In genomic region chr17:47332001-47332611, GRCm38 (mm10) we compare ENCODE assay signal across 9 mouse cellular contexts. TPM values are rescaled to one million over a fixed set of nuclear protein-coding genes. Genes with fewer than 3 reads are reported as not detected.
A peak's percentile ranks its signal among the peaks of the same experiment; 100 is the strongest.
DNase-seq lines count a peak whose midpoint lies in the region; ATAC-seq lines count a peak whose summit lies in the region.
"Had no signal": no experiment of that assay in that cellular context is flagged by ENCODE, and none has a peak within 500 bp of the region (broad histone marks: within the 10 kb centered on the region; RNA-seq: fewer than 3 reads in every experiment).

No protein-coding gene starts in this region.

- WGBS in limb, embryonic 13.5 days = 78% methylated on average over 12 of the region's 12 CpGs
- WGBS in midbrain, embryonic 16.5 days = 82% methylated on average over 12 of the region's 12 CpGs

- H3K27me3 ChIP-seq in limb, embryonic 13.5 days = no peaks in the 10 kb centered on the region
- no peaks in the 10 kb centered on the region for H3K27me3 ChIP-seq in midbrain, embryonic 16.5 days (ENCODE audit: control insufficient read depth, insufficient read depth, low read depth, low read length)
- H3K27me3 ChIP-seq: embryonic facial prominence, embryonic 15.5 days had no signal

- no peak overlapping the region for H3K9ac ChIP-seq in limb, embryonic 13.5 days
- H3K9ac ChIP-seq in midbrain, embryonic 16.5 days (ENCODE audit: low read depth, low read length) = no peak overlapping the region
- H3K9ac ChIP-seq: embryonic facial prominence, embryonic 15.5 days had no signal

- no peak overlapping the region for H3K4me2 ChIP-seq in limb, embryonic 13.5 days (replicated peaks)
- no peak overlapping the region for H3K4me2 ChIP-seq in midbrain, embryonic 16.5 days (ENCODE audit: low read length)
- H3K4me2 ChIP-seq: embryonic facial prominence, embryonic 15.5 days had no signal

- no peaks in the 10 kb centered on the region for H3K4me1 ChIP-seq in limb, embryonic 13.5 days
- H3K4me1 ChIP-seq in midbrain, embryonic 16.5 days (ENCODE audit: control insufficient read depth, insufficient read depth, low read length) = no peaks in the 10 kb centered on the region

- peaks cover 84% of the 10 kb centered on the region for H3K36me3 ChIP-seq in limb, embryonic 13.5 days
- peaks cover 11% of the 10 kb centered on the region for H3K36me3 ChIP-seq in midbrain, embryonic 16.5 days (ENCODE audit: control insufficient read depth, insufficient read depth, low read length)

- ATAC-seq in erythroid progenitor cell, adult 5-6 weeks (replicated peaks; ENCODE audit: low FRiP score, poor library complexity, severe bottlenecking) = peak; percentile 82
- peak; percentile 30 to 60; a peak in 3 of 4 replicates for ATAC-seq in hematopoietic stem cell, adult 5-6 weeks (replicated peaks in 1 of 2; ENCODE audit: insufficient read depth in 1 of 2, low FRiP score in 2 of 2, low TSS enrichment in 1 of 2, low read depth in 1 of 2, poor library complexity in 2 of 2, severe bottlenecking in 2 of 2)
- ATAC-seq in limb, embryonic 13.5 days (ENCODE audit: low FRiP score, low read depth) = 0 out of 2 replicates have a peak, but pooled peaks have one; percentile 48
- peak; percentile 70 for ATAC-seq in midbrain, embryonic 16.5 days

- no peaks in the 10 kb centered on the region for H3K9me3 ChIP-seq in limb, embryonic 13.5 days
- no peaks in the 10 kb centered on the region for H3K9me3 ChIP-seq in midbrain, embryonic 16.5 days (replicated peaks; ENCODE audit: control insufficient read depth, low read length, poor library complexity, severe bottlenecking)
- H3K9me3 ChIP-seq: embryonic facial prominence, embryonic 15.5 days had no signal

- H3K4me3 ChIP-seq in limb, embryonic 13.5 days = no peak overlapping the region
- no peak overlapping the region for H3K4me3 ChIP-seq in midbrain, embryonic 16.5 days (ENCODE audit: low read depth, low read length)
- H3K4me3 ChIP-seq: embryonic facial prominence, embryonic 15.5 days had no signal

- DNase-seq in cerebellum, postnatal 10 days = peak; percentile 64 to 70
- DNase-seq in cerebellum, adult 9-11 months = no peak
- peak; percentile 55 for DNase-seq in 3T3-L1 (ENCODE audit: low read depth, low spot score)
- DNase-seq in embryo, embryonic 10.5 days (ENCODE audit: low spot score) = no peak

- no peak overlapping the region for H3K27ac ChIP-seq in limb, embryonic 13.5 days
- H3K27ac ChIP-seq in midbrain, embryonic 16.5 days (ENCODE audit: low read length) = no peak overlapping the region
- H3K27ac ChIP-seq: embryonic facial prominence, embryonic 15.5 days had no signal

RNA-seq across cellular contexts. Expression of gene Mrps10, which starts 36.6 kb away (rescaled TPM):
- 7.6 and 8.4 TPM in 2 replicates for total RNA-seq in erythroid progenitor cell, adult 5-6 weeks (2015; ENCODE audit: low replicate concordance)
- 0.23 and 10.7 TPM in 2 replicates for total RNA-seq in erythroid progenitor cell, adult 5-6 weeks (2017; ENCODE audit: low replicate concordance)
- 46.3 and 61.6 TPM in 2 replicates for total RNA-seq in hematopoietic stem cell, adult 5-6 weeks (2017)
- polyA plus RNA-seq in limb, embryonic 13.5 days (2015; fragmentation: Nextera tagmentation; extraction: Ambion mirVana) = 74.1 and 75.8 TPM in 2 replicates
- polyA plus RNA-seq in midbrain, embryonic 16.5 days (2015; fragmentation: Nextera tagmentation; extraction: Ambion mirVana) = 63.6 and 67.6 TPM in 2 replicates

RNA-seq across cellular contexts. Expression of gene Guca1b, which starts 53.1 kb away (rescaled TPM):
- not detected in 2 replicates for total RNA-seq in erythroid progenitor cell, adult 5-6 weeks (2015; ENCODE audit: low replicate concordance)
- total RNA-seq in erythroid progenitor cell, adult 5-6 weeks (2017; ENCODE audit: low replicate concordance) = not detected in 2 replicates
- not detected in 2 replicates for total RNA-seq in hematopoietic stem cell, adult 5-6 weeks (2017)
- 0.49 and 0.62 TPM in 2 replicates for polyA plus RNA-seq in limb, embryonic 13.5 days (2015; fragmentation: Nextera tagmentation; extraction: Ambion mirVana)
- polyA plus RNA-seq in midbrain, embryonic 16.5 days (2015; fragmentation: Nextera tagmentation; extraction: Ambion mirVana) = 0.33 and 0.37 TPM in 2 replicates

Comparison
In these comparisons a context has a peak if more than half of its experiments do, and no peak if none do; other contexts are left out.
1. DNase-seq: peak in cerebellum, postnatal 10 days (2 of 2) and 3T3-L1 (single experiment); none in cerebellum, adult 9-11 months (single experiment) and embryo, embryonic 10.5 days (single experiment).
2. Peak in every context shown above with its lines, with median percentiles within 50 percentile points of each other: ATAC-seq.